Mouse (Mus musculus) right cerebral cortex, postnatal 4 days (tissue): Measurements from ENCODE around the gene Rce1.
"Not testable (repeated sequence)": the region's sequence is repeated elsewhere in the genome, so short reads cannot be mapped to it uniquely, and the experiment has no call there.

ENCODE experiments used
- DNase-seq: peaks from one replicate; pipeline ENCODE4 v3.0.0-alpha.2; 2022

The Rce1 gene

DNA sequence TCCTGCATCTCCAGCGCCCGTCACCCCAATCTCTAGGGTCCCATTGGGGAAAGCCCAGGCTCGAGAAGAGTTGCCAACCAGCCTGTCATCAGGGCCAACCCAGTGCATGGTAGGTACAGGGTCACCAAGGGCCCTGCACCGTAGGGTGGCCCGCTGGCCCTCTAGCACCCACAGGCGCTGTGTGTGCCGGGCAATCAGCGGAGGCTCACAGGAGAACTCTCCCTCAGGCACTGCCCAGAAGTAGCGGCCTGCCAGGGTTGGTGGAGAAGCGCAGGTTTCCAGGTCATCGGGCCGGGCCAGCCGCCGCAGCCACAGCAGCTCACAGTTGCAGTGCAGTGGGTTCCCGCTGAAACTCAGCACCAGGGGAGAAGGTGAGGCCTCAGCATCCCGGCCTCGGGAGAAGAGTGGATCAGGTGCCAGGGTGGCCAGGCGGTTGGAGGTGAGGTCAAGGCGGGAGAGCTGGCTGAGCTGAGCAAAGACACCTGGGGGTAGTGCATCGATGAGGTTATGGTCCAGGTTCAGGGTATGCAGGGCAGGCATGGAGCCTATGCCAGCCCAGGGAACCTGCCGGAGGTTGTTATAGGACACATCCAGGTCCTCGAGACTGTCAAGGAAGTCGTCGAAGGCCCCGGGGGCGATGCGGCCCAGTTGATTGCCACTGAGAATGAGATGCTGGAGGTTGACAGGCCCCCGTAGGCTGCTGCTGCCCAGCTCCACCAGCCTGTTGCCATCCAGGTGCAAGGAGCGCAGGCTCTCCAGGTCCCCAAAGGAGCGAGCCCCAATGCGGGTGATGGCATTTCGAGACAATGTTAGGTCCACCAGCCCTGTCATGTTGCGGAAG is 11.8 kb downstream of the Rce1 start:
- DNase-seq = no peak

DNA sequence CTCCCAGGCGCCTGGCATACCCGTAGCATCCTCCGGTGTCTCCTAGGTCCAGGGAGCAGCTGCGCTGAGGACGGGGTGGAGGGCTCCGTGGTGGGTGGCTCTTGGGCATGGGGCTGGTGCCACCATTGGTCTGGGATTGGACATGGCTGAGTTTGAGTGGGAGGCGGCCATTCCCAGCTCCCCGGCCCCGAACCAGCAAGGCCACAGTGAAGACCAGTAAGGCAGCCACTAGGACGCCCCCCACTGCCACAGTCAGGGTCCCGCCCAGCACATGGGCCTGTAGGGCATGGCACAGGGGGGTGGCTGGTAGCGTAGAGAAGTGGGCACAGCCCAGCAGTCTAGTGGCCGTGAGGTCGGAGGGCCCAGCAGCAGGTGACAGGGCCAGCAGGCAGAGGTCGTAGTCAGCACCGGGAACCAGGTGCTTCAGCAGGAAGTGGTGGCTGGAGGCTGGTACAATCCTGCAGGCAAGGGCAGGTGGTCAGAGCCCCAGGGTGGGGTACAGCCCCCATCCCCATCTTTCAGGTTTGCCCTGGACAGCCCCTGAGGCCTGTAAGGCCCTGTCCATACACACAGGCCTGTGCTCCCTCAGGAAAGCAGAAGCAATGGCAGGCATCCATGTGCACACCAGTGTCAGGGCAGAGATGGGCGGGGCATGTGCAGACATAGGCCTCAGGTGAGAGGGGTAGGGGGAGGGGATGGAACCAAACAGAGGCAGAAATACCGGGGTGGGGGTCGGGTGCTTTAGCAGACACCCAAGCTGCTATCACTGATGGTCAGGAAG is 13.1 kb downstream of the Rce1 start:
- no peak for DNase-seq

DNA sequence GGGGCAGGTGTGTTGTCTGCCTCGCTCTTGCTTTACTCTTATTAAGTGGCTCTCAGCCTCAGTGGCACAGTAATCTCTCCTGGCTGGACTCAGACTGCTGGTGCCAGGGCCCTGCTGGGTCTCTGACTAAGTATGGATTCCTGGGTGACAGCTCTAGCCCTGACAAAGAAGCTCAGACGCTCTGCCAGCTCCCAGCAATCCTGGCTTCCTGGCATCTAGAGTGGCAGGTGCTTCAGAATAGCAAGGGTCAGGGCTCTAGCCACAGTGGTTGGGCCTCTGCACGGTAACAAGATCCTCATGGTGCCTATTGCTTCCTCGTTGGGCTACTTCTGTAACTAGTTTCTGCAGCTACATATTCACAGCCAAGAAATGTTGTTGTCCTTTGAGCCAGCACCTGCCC is 15.3 kb downstream of the Rce1 start:
- no peak for DNase-seq

DNA sequence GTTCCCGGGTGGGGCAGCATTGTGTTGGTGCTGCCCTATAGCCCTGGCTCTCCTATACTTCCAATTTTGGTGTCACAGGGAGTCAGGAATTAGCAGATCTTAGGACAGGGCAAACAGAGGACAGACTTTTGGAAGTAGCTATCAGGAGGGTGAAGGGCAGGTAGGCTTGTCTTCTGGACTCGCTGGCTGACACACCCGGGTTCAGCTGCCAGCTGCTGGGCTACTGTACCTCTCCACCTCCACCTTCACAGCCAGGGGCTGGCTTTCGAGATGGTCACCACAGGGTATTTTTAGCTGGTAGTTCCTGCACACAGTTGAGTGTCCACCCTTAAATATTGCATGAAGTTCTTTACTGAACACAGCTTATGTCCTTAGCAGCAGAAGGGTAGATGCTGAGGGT is 16.9 kb downstream of the Rce1 start:
- DNase-seq = no peak

- DNase-seq = no peak
Measured at GRCm38 (mm10) chr19:4607406-4607805, 18.0 kb downstream of the Rce1 start.

GRCm38 (mm10) chr19:4605654-4606053 is 19.8 kb downstream of the Rce1 start:
- no peak for DNase-seq

- DNase-seq = no peak
Measured at GRCm38 (mm10) chr19:4603801-4604723, 21.4 kb downstream of the Rce1 start.

GRCm38 (mm10) chr19:4602459-4602858 is 23.0 kb downstream of the Rce1 start:
- DNase-seq = no peak

DNA sequence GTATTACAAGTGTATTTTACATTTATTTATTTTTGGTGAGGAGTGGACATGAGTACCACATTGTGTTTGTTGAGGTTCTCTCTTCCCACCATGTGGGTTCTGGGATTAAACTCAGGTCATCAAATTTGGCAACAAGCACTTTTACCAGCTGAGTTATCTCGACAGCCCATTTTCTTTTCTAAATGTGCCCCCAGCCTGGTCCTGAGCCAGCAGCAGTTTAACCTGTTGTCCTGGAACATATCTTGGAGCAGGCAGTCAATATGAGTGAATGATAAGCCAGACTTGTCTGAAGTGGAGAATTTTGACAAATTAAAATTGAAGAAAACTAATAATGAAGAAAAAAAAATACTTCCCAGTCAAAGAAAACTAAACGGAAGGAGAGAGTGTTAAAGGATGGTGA is 29.4 kb downstream of the Rce1 start:
- no peak for DNase-seq

DNA sequence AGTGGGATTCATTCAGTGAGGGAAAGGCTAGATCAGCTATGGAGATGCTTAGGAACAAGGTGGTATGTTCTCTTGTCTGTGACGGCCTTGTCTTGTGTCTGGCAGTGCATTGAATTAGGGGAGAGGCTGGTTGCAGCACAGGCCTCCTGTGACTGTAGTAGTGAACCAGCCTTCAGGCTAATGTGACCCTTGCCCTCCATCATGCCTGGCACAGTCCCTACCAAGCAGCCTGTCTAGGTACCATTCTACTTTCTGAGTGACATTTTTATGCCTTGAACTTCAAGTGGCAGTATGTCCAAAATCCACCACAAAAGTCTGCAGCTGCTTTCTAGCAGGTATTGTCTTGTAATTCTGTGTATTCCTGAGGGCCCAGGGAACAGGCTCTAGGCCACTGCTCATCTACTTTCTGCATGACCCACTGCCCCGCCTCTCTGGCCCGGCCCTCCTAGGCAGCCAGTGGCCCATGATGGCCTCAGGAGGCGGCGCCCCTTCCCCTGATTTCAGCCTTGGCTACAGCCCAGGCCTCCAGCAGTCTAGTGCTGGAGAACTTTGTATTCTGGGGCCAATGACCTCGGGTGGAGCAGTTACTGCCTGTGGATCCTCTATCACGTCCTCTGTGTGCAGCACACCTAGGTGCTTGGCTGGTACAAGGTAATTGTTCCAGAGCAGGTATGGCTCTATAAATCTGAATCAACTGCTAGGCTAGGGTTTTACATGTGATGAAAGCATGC is 31.5 kb downstream of the Rce1 start:
- no peak for DNase-seq

- DNase-seq = no peak
Measured at GRCm38 (mm10) chr19:4590025-4590424, 35.4 kb downstream of the Rce1 start.

DNA sequence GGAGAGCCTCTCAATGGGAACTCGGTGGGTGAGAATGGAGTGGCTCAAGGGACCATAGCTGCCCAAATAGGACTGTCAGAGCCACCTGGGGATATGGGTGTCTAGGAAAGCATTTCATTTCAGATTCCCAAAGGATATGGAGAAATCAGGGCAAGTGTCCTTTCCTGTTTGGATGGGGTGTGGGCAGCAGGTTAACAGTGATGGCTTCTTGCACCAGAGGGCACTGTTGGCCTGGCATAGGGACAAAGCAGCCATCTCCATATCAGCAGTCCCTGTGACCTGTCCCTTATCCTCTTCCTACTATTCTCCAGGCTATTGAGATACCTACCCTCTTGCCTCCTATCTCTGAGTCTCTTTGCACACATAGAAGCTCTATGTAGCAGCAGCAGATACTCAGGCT is 36.4 kb downstream of the Rce1 start:
- no peak for DNase-seq

- DNase-seq = no peak
Measured at GRCm38 (mm10) chr19:4588430-4588829, 37.0 kb downstream of the Rce1 start.

GRCm38 (mm10) chr19:4587426-4587825 is 38.0 kb downstream of the Rce1 start:
- DNase-seq = no peak

DNA sequence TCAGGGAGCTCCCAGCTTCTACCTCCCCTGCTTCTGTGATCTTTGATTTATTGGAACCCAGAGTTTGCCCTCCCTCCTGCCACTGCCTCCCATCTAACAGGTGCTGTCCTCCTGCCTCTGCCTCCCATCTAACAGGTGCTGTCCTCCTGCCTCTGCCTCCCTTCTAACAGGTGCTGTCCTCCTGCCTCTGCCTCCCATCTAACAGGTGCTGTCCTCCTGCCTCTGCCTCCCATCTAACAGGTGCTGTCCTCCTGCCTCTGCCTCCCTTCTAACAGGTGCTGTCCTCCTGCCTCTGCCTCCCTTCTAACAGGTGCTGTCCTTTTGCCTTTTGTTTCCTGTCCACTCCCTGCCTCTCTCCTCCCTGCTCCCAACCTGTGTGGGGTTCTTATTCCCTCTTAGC is 38.7 kb downstream of the Rce1 start:
- not testable (repeated sequence) for DNase-seq

- no peak for DNase-seq
Measured at GRCm38 (mm10) chr19:4583856-4584255, 41.6 kb downstream of the Rce1 start.

DNA sequence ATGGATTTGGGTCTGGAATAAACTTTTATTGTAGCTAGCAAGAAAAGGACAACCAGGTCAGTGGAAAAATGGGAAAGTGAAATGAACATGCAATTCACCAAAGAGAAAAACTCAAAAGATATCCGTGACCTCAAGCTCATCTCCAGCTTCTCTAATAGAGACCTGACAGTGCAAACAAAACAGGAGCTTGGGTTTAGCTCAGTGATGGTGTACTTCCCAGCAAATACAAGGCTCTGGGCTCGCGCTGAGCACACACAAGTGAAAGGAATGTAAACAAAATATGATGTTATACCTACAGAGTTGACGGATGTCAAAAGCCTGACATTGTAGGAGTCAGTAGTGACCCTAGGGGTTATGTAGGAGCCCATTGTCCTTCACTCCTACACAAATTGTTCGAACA is 46.1 kb downstream of the Rce1 start:
- DNase-seq = no peak

DNA sequence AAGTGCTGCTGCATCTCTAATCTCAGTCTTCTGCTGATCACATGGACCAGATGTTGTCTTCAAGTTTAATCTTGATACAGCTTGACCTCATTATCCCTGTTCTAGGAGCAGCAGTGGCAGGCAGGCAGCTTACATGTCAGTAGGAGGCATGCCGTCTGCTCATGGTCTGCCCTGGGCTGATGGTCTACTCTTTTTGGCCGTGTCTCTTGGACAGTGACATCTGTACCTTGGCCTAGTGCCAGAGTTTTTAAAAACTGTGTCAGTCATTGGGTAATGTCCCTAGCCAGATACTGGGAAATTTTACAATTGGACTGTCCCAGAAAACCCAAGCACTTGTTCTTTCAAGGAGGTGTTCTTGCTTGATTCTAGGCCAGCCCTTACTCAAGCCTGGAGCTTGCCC is 46.6 kb downstream of the Rce1 start:
- DNase-seq = no peak

DNA sequence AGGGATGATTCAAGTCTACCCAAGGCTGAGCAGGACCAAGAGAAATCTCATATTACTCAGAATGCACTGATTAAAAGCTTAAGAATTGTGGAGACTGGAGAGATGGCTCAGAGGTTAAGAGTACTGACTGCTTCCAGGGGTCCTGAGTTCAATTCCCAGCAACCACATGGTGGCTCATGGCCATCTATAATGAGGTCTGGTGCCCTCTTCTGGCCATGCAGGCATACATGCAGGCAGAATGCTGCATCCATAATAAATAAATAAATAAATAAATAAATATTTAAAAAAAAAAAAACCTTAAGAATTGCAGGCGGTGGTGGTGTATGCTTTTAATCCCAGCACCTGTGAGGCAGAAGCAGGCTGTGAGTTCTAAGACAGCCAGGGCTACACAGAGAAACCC is 52.2 kb downstream of the Rce1 start:
- DNase-seq = no peak
